Mouse (Mus musculus) hindbrain, postnatal 0 days (tissue): Measurements from ENCODE around the gene Gucy1b2. TPM values are rescaled to one million over a fixed set of nuclear protein-coding genes. Genes with fewer than 3 reads are reported as not detected.

ENCODE experiments used
- ATAC-seq: fragments of 200-750 bp; cut with Nextera tagmentation; 2 replicates; pipeline ENCODE4 v1.8.0; 2017; ENCODE audit warnings: mild to moderate bottlenecking, moderate TSS enrichment, moderate library complexity
- DNase-seq: peaks from one replicate; pipeline ENCODE4 v3.0.0-alpha.2; 2015; ENCODE audit warnings: low spot score
- H3K27ac ChIP-seq: fragments of 300-500 bp; sonication (generic); 2 replicates; pipeline ENCODE4 v1.5.1; 2014; ENCODE audit warnings: mild to moderate bottlenecking
- H3K27me3 ChIP-seq: fragments of 300-500 bp; sonication (generic); 2 replicates; pipeline ENCODE4 v1.6.1; 2014; ENCODE audit warnings: low read length, mixed read lengths; ENCODE audit not compliant: insufficient read depth
- H3K36me3 ChIP-seq: fragments of 300-500 bp; sonication (generic); 2 replicates; pipeline ENCODE4 v1.6.1; 2014; ENCODE audit warnings: low read length, mixed read lengths; ENCODE audit not compliant: insufficient read depth
- H3K4me1 ChIP-seq: fragments of 300-500 bp; sonication (generic); 2 replicates; pipeline ENCODE4 v1.6.1; 2014; ENCODE audit warnings: antibody characterized with exemption, low read length, mixed read lengths; ENCODE audit not compliant: insufficient read depth
- H3K4me2 ChIP-seq: fragments of 300-500 bp; sonication (generic); 2 replicates; pipeline ENCODE4 v1.6.1; 2014; ENCODE audit warnings: low read depth, mild to moderate bottlenecking, low read length, moderate library complexity, mixed read lengths
- H3K4me3 ChIP-seq: fragments of 300-500 bp; sonication (generic); 2 replicates; pipeline ENCODE4 v1.5.1; 2014; ENCODE audit warnings: low read length
- H3K9ac ChIP-seq: fragments of 300-500 bp; sonication (generic); replicated peaks from 2 replicates; pipeline ENCODE4 v1.6.1; 2014; ENCODE audit warnings: mild to moderate bottlenecking, low read length, moderate library complexity, mixed read lengths
- H3K9me3 ChIP-seq: fragments of 300-500 bp; sonication (generic); 2 replicates; pipeline ENCODE4 v1.6.1; 2016; ENCODE audit warnings: low read length, mixed read lengths
- CTCF ChIP-seq: IDR thresholded peaks from 2 replicates; pipeline ENCODE4 v1.5.1; 2016; ENCODE audit warnings: antibody characterized with exemption, control low read depth, low read depth
- WGBS: fragments of 180-500 bp; shearing (Covaris S2); extraction: QIAGEN DNeasy Blood & Tissue Kit; methylation state at CpG from one replicate; pipeline ENCODE4 v1.1.7; 2014; 5-methylcytosine and 5-hydroxymethylcytosine counted together
- polyA plus RNA-seq: library from polyadenylated mRNA; unstranded; fragments of >200 nt; fragmentation: Nextera tagmentation; extraction: Ambion mirVana; gene quantifications from 2 replicates; pipeline ENCODE4 v1.2.1, GENCODE M21; 2015
- total RNA-seq: library from RNA; depleted of rRNA; stranded (reverse); fragments of >200 nt; gene quantifications from 2 replicates; pipeline ENCODE4 v1.2.3, GENCODE M21; 2014

The Gucy1b2 gene
- total and polyA plus RNA-seq, 2 experiments from 2014 or later = 0.80 to 2.2 TPM

- no peak overlapping the region for H3K9ac ChIP-seq
- WGBS = 16% methylated on average over 22 of the region's 22 CpGs
Observed at GRCm38 (mm10) chr14:62457420-62458181, 1.5 kb upstream of the Gucy1b2 start.

GRCm38 (mm10) chr14:62455570-62455879, 564 bp downstream of the Gucy1b2 start:
- H3K27ac ChIP-seq = no peak overlapping the region
- WGBS = 46% methylated on average over 5 of the region's 5 CpGs
- peaks cover 10% of the 10 kb centered on the region; the same call in 1 of the 2 replicates for H3K4me1 ChIP-seq
- ATAC-seq (no peak), DNase-seq (no peak)
- H3K36me3 ChIP-seq = no peaks in the 10 kb centered on the region
- H3K9me3 ChIP-seq = no peaks in the 10 kb centered on the region
- H3K4me2 ChIP-seq = no peak overlapping the region
- no peaks in the 10 kb centered on the region for H3K27me3 ChIP-seq
- H3K4me3 ChIP-seq = no peak overlapping the region
- H3K9ac ChIP-seq = no peak overlapping the region
- no peak for TF ChIP-seq CTCF

More at GRCm38 (mm10) chr14:62457420-62458181, 1.5 kb upstream of the Gucy1b2 start:
- DNase-seq (peak; percentile 97), ATAC-seq (peak; percentile 86)
- Histone ChIP-seq H3K4me1 (peaks cover 10% of the 10 kb centered on the region; the same call in 1 of the 2 replicates), H3K27me3 (no peaks in the 10 kb centered on the region), H3K4me2 (peak overlapping the region; percentile 45), H3K4me3 (no peak overlapping the region), H3K27ac (no peak overlapping the region), H3K36me3 (no peaks in the 10 kb centered on the region), H3K9me3 (no peaks in the 10 kb centered on the region)
- TF ChIP-seq CTCF = peak; percentile 95

GRCm38 (mm10) chr14:62454760-62455569, 1.1 kb downstream of the Gucy1b2 start:
- no peak overlapping the region for H3K4me2 ChIP-seq
- no peak overlapping the region for H3K4me3 ChIP-seq
- peak; percentile 57 for ATAC-seq

GRCm38 (mm10) chr14:62454136-62454535, 2.0 kb downstream of the Gucy1b2 start:
- no peak for ATAC-seq
- no peak for TF ChIP-seq CTCF
- Histone ChIP-seq H3K27ac (0 out of 2 replicates have a peak overlapping the region, but pooled peaks have one; percentile 58), H3K36me3 (no peaks in the 10 kb centered on the region), H3K9ac (no peak overlapping the region), H3K9me3 (no peaks in the 10 kb centered on the region), H3K4me3 (no peak overlapping the region), H3K27me3 (no peaks in the 10 kb centered on the region), H3K4me2 (no peak overlapping the region), H3K4me1 (peaks cover 10% of the 10 kb centered on the region; the same call in 1 of the 2 replicates)
- DNase-seq = no peak
- 35% methylated on average over 3 of the region's 3 CpGs for WGBS

More at GRCm38 (mm10) chr14:62454760-62455569, 1.1 kb downstream of the Gucy1b2 start:
- 36% methylated on average over 9 of the region's 9 CpGs for WGBS
- TF ChIP-seq CTCF = peak; percentile 20; the same call in 1 of the 2 replicates
- peaks cover 10% of the 10 kb centered on the region; the same call in 1 of the 2 replicates for H3K4me1 ChIP-seq
- peak; percentile 63 for DNase-seq
- peak overlapping the region; percentile 58; the same call in 1 of the 2 replicates for H3K27ac ChIP-seq
- no peaks in the 10 kb centered on the region for H3K9me3 ChIP-seq
- H3K36me3 ChIP-seq = no peaks in the 10 kb centered on the region
- H3K9ac ChIP-seq = no peak overlapping the region
- H3K27me3 ChIP-seq = no peaks in the 10 kb centered on the region

DNA sequence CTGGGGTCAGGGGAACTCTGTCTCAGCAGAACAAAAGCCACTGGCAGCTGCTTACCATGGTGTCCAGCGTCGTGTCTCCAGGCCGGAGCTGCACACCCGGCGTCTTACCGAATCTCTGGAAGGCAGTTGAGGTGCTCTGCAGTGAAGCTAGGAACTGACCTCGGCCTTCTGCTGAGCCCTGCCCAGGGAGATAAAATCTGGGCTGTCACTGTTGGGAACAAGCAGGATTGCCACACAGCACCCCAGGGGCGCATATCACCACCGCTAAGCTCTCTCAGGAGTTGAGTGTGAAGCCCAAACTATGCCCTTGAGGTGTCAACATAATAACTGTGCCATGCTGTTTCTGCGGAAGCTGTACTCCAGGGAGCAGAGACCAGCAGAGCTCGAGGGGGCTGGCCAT, 2.8 kb downstream of the Gucy1b2 start:
- 68% methylated on average over 11 of the region's 11 CpGs for WGBS
- Histone ChIP-seq H3K4me1 (peaks cover 10% of the 10 kb centered on the region; the same call in 1 of the 2 replicates), H3K4me3 (no peak overlapping the region), H3K9me3 (no peaks in the 10 kb centered on the region), H3K27me3 (no peaks in the 10 kb centered on the region), H3K4me2 (no peak overlapping the region), H3K36me3 (no peaks in the 10 kb centered on the region), H3K27ac (no peak overlapping the region), H3K9ac (no peak overlapping the region)
- DNase-seq = no peak
- TF ChIP-seq CTCF = no peak
- no peak for ATAC-seq

- 87% methylated on average over 1 of the region's 1 CpGs for WGBS
- H3K9me3 ChIP-seq = no peaks in the 10 kb centered on the region
- TF ChIP-seq CTCF = no peak
- no peak for DNase-seq
- no peak overlapping the region for H3K4me3 ChIP-seq
- no peak overlapping the region for H3K9ac ChIP-seq
- H3K4me2 ChIP-seq = no peak overlapping the region
- H3K4me1 ChIP-seq = peaks cover 10% of the 10 kb centered on the region; the same call in 1 of the 2 replicates
- no peak for ATAC-seq
- H3K27ac ChIP-seq = no peak overlapping the region
- H3K27me3 ChIP-seq = no peaks in the 10 kb centered on the region
- H3K36me3 ChIP-seq = no peaks in the 10 kb centered on the region
Observed at GRCm38 (mm10) chr14:62450706-62451105, 5.4 kb downstream of the Gucy1b2 start.
